Mouse (Mus musculus): Measurements from ENCODE around the gene Slc9a4.
"Not testable (repeated sequence)": the region's sequence is repeated elsewhere in the genome, so short reads cannot be mapped to it uniquely, and the experiment has no call there.

Gene Slc9a4

DNA sequence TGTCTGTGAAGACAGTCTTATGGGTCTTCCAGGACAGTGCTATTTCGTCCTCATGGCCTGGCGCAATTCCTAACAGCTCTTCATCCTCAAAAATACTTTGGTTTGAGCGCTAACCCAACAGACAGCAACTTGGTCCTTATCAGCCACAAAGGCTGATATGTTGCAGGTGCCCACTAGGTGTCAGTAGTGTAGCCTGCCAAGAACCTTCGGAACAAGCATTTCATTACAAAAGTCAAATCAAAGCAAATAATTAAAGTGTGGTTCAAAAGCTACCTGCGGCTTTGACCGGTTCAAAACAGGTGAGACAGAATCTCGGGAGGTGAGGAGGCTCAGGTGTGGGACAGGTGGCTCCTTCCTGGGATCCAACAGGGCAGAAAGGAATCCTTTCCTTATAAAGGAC lies at the start of gene Slc9a4:
Slc9a4 (plus strand) TSS at position 298 of the 400 bp plus-strand sequence.
- DNase-seq (ENCODE audit: low read depth, low spot score), result peak; percentile 67

DNA sequence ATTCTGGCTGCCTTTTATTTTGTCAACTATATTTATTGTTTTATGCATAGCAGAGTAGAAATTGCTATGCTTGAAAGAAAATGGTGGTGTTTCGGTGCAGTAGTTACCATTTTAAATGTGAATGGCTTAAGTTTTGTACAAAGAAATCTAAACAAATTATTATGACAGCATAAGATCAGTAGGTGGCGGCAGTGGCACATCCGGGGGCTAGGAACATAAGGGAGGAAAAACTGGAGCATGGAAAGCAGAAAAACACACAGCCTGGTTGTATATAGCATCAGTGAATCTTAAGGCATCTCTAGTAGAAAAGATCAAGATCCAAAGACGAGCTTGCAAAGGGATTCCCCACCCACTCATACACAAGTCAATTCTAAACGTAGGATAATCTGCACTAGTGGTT lies 42.3 kb upstream of the Slc9a4 start:
- no peak for DNase-seq (ENCODE audit: low read depth, low spot score)

DNA sequence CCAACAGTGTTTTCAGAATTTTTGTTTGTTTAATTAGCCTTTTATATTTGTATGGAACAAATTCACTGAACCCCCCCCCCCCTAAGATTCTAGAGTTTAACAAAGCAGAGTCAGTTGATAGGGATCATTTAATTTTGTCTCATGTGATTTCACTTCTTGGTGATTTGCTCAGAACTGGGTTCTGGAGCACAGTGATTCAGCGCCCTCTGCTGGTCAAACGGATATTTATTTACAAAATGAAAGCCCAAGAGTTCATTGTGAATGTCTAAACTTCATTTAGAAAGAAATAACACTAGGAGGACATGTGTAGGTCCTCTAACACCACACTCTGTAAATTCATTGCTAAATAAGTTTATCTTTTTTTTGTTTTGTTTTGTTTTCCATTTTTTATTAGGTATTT lies 35.2 kb upstream of the Slc9a4 start:
- DNase-seq (ENCODE audit: low read depth, low spot score), result peak; percentile 64

DNA sequence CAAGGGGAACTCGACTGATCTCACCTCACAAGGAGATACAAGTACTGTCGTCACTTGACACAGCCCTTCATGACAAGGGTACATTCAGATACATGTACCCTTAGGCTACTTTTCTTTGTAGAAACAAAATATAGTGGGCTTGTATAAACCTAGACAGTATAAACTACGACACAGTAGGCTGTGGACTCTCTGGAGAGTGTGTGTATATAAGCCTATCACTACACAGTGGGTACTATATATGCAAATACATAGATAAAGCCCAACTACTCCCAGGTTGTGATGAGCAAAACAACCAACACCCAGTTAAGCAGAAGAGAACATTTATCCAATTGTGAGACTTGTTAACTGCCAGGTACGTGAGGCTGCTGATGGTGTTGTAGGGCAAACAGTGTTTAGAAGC lies 33.2 kb upstream of the Slc9a4 start:
- no peak for DNase-seq (ENCODE audit: low read depth, low spot score)

DNA sequence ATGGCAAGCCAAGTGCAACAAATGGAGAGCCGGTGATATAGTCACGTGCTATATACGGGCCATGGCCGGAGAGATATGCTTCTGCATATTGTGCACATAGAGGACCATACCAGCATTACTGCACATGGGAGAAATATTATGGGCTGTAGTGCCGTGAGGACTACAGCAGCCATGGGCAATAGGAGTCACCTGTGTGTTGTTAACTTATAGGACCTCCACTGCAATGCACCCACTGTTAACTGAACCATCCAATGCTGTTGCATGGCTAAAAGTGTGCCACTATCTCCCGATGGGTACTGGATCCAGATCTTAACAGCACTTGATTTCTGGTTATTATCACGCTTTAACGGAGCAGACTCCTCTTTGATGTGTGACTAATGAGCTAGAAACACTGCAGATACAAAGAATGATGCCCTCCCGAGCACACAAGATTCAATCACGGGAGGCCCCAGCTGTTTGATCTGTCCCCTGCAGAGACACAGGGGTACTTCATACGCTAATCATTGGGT lies 32.8 kb upstream of the Slc9a4 start:
- no peak for DNase-seq (ENCODE audit: low read depth, low spot score)

DNA sequence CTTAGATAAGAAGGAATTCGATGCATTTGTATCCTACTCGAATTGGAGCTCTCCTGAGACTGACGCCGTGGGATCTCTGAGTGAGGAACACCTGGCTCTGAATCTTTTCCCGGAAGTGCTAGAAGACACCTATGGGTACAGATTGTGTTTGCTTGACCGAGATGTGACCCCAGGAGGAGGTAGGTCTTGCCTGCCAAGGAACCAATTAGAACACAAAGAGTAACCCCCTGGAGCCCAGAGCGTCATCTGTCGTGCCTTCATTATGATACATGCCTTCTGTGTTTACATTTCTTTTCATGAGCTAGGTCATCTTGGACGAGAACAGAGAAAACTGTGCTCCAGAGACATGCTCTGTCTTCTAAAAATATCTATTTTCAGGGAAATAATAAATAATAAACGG lies 32.1 kb upstream of the Slc9a4 start:
- DNase-seq (ENCODE audit: low read depth, low spot score), result no peak

DNA sequence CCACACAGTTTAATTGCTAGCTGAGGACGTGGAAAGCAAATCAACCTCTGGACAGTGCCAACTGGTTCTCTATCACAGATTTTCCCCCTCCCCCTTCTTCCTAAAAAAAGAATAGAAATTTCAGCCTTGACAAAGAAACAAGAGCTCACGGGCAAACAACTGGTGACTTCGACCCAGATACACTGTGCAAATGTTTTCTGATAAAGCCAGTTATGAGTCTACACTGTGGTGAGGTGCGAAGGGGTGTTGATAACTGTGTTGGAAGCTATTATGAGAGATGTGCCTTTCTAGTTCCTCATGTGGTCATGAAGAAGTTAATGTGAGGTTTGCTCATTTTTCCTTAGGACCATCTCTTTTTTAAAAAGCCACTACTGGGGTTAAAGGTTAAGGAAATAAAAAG lies 10.5 kb upstream of the Slc9a4 start:
- DNase-seq (ENCODE audit: low read depth, low spot score), result no peak

DNA sequence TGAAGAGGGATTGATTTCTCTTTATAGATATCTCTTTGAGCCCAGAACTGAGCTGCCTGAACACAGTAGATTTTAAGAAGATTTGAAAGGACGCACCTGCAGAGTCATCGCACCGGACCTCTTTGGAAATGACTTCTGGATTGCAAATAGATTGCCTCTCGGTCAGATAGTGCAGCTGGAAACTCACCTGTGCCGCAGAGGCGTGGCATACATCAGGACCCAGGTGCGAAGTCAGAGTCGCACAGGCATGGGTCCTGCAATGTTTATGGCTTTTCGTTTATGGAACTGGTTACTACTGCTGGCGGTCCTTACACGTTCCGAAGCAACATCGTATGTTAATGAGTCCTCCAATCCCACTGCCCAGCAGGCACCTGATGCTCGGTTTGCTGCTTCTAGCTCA lies 388 bp downstream of the Slc9a4 start:
- no peak for DNase-seq (ENCODE audit: low read depth, low spot score)

DNA sequence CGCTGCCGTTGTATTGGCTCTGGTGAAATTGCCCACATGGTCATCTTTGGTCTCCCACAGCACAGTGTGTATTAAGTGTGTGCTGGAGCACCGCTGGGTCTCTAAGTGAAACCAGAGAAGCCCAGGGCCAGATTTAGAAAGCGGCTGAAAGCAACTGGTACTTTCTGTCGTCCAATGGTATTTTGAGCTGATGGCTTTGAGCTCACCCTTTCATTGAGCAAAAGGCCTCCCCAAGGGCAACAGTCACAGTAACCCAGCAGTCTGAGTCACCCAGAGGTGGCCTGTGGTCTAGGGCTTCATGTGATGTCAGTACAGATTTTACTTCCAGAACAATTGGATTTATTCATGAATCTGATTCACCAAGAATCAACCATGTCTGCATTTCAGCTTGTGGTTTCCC lies 6.9 kb downstream of the Slc9a4 start:
- DNase-seq (ENCODE audit: low read depth, low spot score), result no peak

DNA sequence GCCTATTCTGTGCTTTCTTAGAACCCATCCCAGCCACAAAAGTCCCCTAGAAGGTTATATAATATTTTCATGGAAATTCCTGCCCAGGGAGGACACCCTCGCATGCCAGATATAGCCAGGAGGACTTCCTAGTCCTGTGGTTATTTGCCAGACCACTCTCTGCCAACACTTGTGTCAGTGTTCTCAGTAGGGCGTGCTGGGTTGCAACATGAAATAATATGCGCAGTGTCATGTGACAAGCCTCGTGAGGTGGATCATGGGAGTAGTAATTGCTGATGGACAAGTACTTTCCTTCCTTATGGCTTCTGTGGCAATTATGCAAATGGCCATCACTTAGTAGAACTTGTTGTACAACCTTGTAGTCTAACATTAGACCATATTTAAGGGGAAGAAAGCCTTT lies 11.1 kb downstream of the Slc9a4 start:
- DNase-seq (ENCODE audit: low read depth, low spot score), result no peak

DNA sequence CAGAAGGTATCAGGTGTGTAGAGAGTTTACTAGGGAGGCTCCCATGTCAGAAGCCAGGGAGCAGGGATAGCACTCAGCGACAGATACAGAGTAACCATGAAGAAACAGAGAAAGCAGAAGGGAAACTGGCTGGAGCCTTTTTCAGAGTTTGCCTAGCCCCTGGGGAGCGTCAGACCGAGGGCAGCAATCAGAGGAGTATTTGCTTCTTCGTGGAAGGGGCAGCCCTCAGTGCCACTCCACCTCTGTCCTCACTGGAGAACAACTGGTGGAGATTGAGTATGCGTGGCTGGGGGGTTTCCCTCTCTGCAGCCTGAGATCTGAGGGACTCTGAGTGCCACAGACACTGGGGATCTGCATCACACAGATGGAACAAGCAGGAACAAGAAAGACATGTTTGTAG lies 17.9 kb downstream of the Slc9a4 start:
- DNase-seq (ENCODE audit: low read depth, low spot score), result no peak

DNA sequence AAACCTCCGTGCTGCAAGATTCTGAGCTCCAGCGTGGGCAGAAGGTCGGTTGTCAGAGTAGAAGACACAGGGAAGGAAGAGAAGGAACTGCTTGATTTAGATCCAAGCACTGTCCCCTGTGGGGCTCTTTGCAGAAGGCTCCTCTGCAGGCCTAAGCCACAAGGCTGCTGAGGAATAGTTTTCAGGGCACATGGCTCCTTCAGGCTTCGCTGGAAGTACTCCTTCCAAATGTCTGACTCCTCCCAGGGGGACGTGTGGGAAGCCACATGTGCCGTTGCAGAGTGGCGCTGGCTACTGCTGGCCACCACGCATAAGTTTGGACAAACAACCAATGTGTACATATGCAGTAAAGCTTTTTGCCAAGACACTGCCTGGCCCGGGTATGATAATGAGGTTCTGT lies 19.8 kb downstream of the Slc9a4 start:
- DNase-seq (ENCODE audit: low read depth, low spot score), result not testable (repeated sequence)

DNA sequence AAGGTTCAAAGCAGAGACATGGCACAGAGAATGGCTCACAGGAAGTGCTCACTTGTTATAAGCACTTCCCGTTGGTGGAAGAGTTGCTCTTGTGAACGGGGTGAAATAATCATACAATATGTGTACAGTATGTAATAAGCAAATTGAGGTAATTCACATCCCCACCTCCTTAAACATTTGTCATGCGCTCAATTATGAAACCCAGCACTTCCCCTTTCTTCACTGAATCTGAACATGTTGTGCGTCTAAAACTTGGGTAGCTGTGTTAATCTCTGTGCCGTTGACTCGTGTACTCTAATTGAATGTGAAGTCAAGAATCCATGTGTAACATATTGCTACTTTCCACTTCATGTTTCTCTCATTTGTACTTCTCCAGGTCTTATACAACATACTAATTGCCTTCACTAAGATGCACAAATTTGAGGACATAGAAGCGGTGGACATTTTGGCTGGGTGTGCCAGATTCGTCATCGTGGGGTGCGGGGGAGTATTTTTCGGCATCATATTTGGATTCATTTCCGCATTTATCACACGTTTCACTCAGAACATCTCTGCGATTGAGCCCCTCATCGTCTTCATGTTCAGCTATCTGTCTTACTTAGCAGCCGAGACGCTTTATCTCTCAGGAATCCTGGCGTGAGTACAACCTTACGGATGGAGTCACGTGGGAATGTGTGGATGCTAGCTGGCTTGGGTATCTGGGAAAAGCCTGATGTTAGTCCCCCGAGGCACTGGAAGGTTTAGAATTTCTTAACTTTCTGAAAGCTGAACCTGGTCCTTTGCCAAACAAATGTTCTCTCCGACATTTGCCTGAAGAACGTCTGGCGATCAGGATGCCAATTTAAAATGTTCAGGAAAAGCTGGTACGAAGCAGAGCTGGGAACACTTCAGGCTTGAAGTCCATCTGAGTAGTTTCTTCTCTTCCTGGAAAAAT lies 20.8 kb downstream of the Slc9a4 start:
- no peak for DNase-seq (ENCODE audit: low read depth, low spot score)

DNA sequence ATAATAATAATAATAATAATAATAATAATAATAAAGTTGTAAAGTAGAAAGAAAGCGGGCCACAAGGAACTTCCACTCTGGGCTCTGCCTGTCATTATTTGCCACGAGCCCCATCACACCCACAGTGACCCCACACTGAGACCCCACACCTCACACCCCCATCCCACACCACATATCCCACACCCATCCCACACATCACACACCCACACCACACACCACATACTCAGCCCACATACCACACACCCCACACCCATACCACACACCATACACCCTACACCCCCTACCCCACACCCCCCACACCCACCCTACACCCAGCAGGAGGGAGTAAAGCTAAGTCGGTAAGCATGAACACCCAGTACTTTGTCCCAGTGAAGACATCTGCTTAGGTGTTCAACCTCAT lies 21.6 kb downstream of the Slc9a4 start:
- no peak for DNase-seq (ENCODE audit: low read depth, low spot score)

DNA sequence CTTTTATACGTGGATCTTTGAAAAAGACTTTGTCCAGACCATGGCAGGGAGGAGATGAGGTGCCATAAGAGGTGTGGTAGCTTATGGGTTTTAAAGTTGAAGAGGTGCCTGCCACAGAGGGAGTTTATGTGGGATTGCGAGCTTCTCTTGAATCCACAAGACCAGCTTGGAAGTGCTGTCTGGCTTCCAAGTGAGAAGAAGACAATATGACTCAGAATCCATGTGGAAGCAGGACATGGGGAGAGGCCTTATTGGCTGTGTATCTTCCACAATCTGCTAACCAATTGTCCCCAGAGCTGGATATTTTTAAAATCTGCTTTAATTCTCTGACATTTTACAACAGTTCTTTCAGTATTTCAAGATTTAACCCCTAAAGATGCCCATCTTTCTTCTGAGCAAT lies 33.3 kb downstream of the Slc9a4 start:
- DNase-seq (ENCODE audit: low read depth, low spot score), result no peak

DNA sequence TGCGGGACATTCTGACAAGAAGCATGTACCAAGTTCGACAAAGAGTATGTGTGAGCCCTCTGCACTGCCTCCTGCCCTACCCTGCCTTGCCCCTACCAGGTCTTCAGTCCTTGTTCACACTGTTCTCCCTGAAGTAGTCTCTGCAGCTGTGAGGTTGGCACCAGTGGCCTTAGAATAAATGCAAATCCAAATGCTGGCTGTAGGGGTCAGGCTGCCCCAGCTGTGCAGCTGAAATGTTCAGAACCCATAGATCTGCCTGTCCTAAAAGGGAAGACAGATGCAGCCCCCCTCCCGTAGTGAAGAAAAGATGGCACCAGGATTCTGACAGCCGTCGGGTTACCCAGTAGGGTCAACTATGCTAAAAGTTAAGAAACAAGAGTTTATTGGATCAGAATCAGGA lies 39.2 kb downstream of the Slc9a4 start:
- DNase-seq (ENCODE audit: low read depth, low spot score), result no peak

DNA sequence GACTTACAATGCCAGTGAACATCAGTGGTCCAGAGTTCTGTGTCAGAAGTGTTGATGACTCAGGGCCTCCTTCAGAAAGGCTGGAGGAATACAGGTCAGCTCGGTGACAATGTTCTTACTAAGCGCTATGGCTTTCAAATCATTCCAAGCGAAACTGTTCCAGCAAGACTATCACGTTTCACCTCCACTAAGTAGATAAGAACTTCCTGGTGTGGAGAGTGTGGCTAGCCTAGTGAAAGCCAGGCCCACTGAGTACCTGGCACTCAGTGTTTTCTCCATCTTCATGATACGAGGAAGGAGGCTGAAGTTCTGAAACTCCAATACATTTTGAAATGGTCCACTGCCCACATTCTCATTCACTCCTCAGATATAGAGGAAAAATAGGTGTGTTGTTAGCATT lies 40.0 kb downstream of the Slc9a4 start:
- DNase-seq (ENCODE audit: low read depth, low spot score), result no peak

DNA sequence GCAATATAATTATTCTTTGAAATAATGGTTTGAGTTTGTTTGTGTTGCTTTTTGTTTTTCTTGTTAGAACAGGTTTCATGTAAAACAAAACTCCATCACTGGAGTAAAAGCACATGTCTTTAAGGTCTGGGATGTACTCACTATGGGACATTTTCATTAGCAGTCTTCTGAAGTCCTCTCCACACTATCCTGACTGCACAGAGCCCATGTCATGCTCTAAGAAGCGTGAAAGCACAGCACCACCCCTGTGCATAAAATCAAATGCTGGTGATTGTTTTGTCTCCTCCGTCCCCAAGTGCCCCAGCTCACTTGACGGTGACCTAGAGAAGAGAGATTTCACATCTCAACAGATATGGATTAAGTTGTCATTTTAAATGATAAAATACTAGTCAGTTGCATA lies 45.1 kb downstream of the Slc9a4 start:
- DNase-seq (ENCODE audit: low read depth, low spot score), result no peak

DNA sequence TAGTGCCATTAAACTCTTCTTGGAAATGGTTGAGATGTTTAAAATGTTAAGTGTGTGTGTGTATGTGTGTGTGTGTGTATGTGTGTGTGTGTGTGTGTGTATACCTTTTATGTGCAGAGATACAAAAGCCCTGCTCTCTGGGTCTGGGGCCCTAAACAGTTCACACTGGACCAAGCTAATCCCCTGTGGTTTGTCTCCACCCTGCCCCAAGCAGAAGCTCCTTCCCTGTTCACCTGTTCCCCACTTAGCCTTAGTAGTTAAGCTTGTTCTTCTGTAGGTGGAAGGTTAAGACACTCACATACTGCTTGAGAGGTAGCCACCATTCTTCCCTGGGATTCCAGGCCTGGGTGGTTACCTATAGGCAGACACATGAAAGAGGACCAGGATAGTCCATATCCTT lies 47.1 kb downstream of the Slc9a4 start:
- no peak for DNase-seq (ENCODE audit: low read depth, low spot score)

DNA sequence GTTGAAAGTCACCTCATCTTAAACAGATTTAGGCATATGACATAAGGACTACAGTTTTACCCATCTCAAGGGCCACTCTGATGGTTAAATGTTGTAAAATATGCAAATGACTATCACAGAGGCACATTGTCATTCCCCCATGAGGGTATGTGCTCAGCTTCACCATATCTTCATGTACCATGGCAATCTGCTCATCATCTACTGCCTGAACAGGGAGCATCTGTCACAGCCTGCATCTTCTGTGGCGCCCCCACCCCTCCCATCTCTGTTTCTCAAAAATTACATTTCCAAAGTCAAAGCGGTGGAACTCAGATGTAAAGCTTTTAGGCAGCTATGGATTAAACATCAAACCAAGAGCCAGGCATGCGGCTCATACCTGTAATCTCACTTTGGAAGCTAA lies 48.6 kb downstream of the Slc9a4 start:
- DNase-seq (ENCODE audit: low read depth, low spot score), result no peak

DNA sequence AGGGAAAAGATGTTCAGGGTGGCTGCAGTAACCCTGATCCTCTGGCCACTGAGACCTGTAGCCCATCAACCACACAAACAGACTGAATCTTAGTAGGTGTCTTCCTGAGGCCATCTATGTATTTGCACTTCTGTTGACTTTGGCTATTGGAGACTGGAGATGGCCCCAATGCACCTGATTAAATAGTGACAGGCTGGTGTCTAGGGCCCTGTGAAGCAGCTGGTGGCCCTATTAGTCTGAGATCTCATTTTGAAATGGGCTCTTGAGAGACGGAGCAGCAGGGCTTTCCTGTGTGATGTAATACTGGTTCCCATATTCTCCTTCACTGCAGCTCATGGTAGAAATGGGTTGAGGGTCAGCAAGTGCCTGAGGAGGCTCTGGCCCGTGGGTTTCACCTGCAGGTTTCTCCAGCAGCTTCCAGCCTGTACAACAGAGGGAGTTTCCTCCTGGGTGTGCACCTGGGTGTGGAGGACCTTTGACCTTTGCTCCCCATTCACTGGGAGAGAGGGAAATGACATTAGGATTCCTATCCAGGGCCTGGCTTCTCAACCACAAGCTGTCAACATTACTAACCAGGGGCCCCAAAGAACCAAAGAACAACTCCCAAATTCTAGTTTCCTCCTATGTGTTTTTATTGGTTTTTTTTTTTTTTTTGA lies 52.7 kb downstream of the Slc9a4 start:
- peak; percentile 11 for DNase-seq (ENCODE audit: low read depth, low spot score)

DNA sequence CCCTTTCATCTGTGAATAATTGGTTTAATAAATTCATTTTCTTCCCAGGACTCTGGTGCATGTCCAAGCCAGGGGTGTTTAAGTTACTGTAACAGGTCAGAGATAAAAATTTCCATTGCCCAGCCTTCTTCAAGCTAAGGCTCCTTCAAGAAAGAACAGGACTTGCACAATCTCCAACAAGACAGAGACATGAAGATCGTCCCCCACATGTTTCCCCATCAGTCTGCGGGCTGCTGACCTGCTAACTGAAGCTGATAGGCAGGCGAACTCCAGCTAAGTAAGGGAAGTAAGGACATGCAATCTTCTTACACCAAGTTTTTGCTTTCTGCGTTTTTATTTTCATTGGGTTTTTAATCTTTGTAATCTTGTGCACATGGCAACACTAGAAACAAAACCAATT lies 54.7 kb downstream of the Slc9a4 start:
- no peak for DNase-seq (ENCODE audit: low read depth, low spot score)

DNA sequence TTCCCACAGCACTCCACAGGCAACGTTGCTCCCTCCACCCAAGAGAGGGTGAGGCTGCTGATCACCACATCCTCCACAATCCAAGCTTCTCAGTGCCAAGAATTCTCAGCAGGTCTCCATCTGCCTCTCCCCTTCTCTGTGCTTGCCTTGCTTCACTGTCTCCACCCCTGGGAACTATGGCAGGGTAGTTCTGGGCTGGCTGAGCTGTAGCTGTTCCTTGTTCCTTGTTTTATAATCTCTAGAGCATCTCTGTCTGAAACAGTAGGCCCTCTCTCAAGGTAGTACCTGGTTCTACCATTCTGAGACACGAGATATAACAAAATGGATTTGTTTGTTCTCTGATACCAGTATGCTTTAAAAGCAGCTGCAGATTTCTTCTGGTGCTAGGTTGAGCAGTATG lies 68.4 kb downstream of the Slc9a4 start:
- DNase-seq (ENCODE audit: low read depth, low spot score), result no peak
